Mouse (Mus musculus) cerebellum, adult 2 months (tissue): ENCODE results near the gene Myt1. TPM values are rescaled to one million over a fixed set of nuclear protein-coding genes. Genes with fewer than 3 reads are reported as not detected.
A peak's percentile ranks its signal among the peaks of the same experiment; 100 is the strongest.

Experiments used
- DNase-seq, 2 experiments: peaks; one replicate each; pipeline ENCODE4 v3.0.0; 2021
- H3K27ac ChIP-seq: fragments of 200-500 bp; 2 replicates; pipeline ENCODE4 v1.5.1; 2012; ENCODE audit warnings: low read length, control low read depth, inconsistent platforms; ENCODE audit not compliant: insufficient read depth
- H3K27me3 ChIP-seq: fragments of 200-500 bp; 2 replicates; pipeline ENCODE4 v1.6.1; 2012; ENCODE audit warnings: inconsistent platforms, mild to moderate bottlenecking, low read length, moderate library complexity; ENCODE audit not compliant: control insufficient read depth, insufficient read depth
- H3K4me1 ChIP-seq: fragments of 200-500 bp; 2 replicates; pipeline ENCODE4 v1.6.1; 2011; ENCODE audit warnings: low read length; ENCODE audit not compliant: control insufficient read depth, insufficient read depth
- H3K4me3 ChIP-seq: fragments of 200-500 bp; replicated peaks from 2 replicates; pipeline ENCODE3; 2011; ENCODE audit warnings: mild to moderate bottlenecking, low read depth, low read length, control low read depth; ENCODE audit not compliant: insufficient read depth
- CTCF ChIP-seq: fragments of 200-500 bp; IDR thresholded peaks from 2 replicates; pipeline ENCODE4 v1.5.1; 2011; ENCODE audit warnings: low read depth, mild to moderate bottlenecking, control low read depth, low read length, moderate library complexity, borderline replicate concordance; ENCODE audit not compliant: insufficient read depth
- POLR2A ChIP-seq: fragments of 200-500 bp; IDR thresholded peaks from 2 replicates; pipeline ENCODE4 v1.6.1; 2011; ENCODE audit warnings: low read length, control low read depth, borderline replicate concordance; ENCODE audit not compliant: insufficient read depth
- WGBS: fragments of 180-500 bp; shearing (Covaris S2); methylation state at CpG from one replicate; pipeline ENCODE4 v1.1.7; 2018; 5-methylcytosine and 5-hydroxymethylcytosine counted together
- polyA plus RNA-seq: library from polyadenylated mRNA; depleted of rRNA; stranded (reverse); fragments of >200 nt; gene quantifications from 2 replicates; pipeline ENCODE4 v1.2.3, GENCODE M21; 2012; rRNA removed

Myt1 gene
- polyA plus RNA-seq: 44.2 and 47.5 TPM in 2 replicates

- Histone ChIP-seq H3K27ac (no peak within 1 kb of the TSS), H3K27me3 (no peaks in the 10 kb centered on the region), H3K4me1 (peaks cover 22% of the 10 kb centered on the region; the same call in 1 of the 2 replicates), H3K4me3 (no peak within 1 kb of the TSS)
- no peak for DNase-seq
- WGBS: 49% methylated on average over 8 of the region's 8 CpGs
- TF ChIP-seq POLR2A (no peak), CTCF (no peak)
Observed at GRCm38 (mm10) chr2:181763006-181763830, at the start of gene Myt1. Myt1 (plus strand) TSS chr2:181763332.

DNA sequence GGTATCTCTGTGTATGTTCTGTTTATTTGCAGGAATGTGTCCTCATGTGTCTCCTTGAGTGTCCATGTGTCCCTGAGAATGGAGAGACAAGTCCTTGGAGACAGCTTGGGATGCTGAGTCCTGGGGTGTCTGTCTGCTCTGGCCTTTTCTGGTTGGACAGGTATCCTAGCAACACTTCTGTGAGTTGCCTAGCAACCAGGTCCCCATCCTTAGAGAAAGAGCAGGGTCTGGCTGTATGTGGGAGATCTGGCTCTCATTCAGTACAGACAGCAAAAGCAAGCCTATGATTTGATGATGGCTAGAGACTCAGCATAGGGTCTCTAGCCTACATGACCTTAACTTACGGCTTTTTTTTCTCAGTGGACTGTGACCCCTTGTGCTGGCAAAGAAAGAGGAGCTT is 49.4 kb upstream of the Myt1 start:
- no peak overlapping the region for H3K4me3 ChIP-seq
- no peaks in the 10 kb centered on the region for H3K27me3 ChIP-seq
- WGBS: 61% methylated on average over 1 of the region's 1 CpGs
- peak in 1 of 2 experiments; percentile 62 for DNase-seq
- peaks cover 27% of the 10 kb centered on the region for H3K4me1 ChIP-seq
- no peak overlapping the region for H3K27ac ChIP-seq
- TF ChIP-seq POLR2A (no peak), CTCF (no peak)

- no peak within 1 kb of the TSS for H3K27ac ChIP-seq
- peak within 1 kb of the TSS; percentile 57 for H3K4me3 ChIP-seq
- no peaks in the 10 kb centered on the region for H3K27me3 ChIP-seq
- TF ChIP-seq POLR2A: no peak
- TF ChIP-seq CTCF: no peak
- peaks cover 39% of the 10 kb centered on the region for H3K4me1 ChIP-seq
- WGBS: 19% methylated on average over 7 of the region's 7 CpGs
- DNase-seq: no peak
Observed at GRCm38 (mm10) chr2:181714903-181715326, 48.2 kb upstream of the Myt1 start, which contains the start of gene Oprl1. Oprl1 (plus strand) TSS chr2:181715016.

- Histone ChIP-seq H3K4me1 (peaks cover 43% of the 10 kb centered on the region), H3K27ac (no peak overlapping the region), H3K4me3 (peak overlapping the region; percentile 17), H3K27me3 (no peaks in the 10 kb centered on the region)
- no peak for DNase-seq
- TF ChIP-seq CTCF (no peak), POLR2A (no peak)
- WGBS: 56% methylated on average over 3 of the region's 3 CpGs
Observed at GRCm38 (mm10) chr2:181715382-181715781, 47.8 kb upstream of the Myt1 start.

DNA sequence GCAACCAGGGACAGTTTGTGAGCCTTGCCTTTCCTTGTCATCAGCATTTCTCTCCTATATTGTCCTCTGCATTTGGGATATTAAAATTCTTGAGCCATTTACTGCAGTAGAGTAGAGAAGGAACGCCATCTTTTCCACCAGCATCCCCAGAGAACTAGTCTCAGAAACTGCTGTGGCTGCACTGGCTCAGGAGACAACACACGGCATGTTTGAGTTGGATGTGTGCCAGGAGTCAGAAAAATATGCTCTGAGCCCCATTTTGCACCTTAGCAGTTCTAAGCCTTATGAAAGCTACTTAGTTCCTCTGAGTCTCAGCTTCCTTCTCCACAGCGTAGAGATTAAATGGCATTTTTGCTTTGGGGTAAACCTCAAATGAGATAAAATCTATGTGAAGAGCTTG is 46.1 kb upstream of the Myt1 start:
- no peak overlapping the region for H3K27ac ChIP-seq
- peaks cover 46% of the 10 kb centered on the region for H3K4me1 ChIP-seq
- H3K4me3 ChIP-seq: no peak overlapping the region
- no peaks in the 10 kb centered on the region for H3K27me3 ChIP-seq
- no peak for TF ChIP-seq CTCF
- peak in 1 of 2 experiments; percentile 38 for DNase-seq
- 39% methylated on average over 3 of the region's 3 CpGs for WGBS

DNA sequence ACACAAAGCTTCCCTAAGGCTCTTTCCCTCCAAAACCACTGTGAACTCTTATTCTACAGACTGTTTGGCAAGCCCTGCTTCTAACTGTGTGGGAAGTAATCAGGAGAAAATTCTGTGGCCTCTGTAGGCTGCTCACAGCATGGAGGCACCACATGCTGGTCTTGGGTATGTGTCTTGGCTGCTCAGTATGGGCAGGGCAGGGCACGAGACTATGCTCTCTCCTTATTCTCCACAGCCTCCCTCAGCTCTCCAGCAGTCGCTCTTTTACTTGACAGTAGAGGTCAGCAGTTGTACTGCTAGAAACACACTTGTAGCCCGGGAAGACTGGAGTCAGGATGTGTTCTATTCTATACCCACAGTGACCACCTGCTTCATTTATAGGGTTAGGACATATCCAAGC is 43.1 kb upstream of the Myt1 start:
- H3K4me3 ChIP-seq: no peak overlapping the region
- peak; percentile 54 to 65 for DNase-seq
- no peaks in the 10 kb centered on the region for H3K27me3 ChIP-seq
- TF ChIP-seq POLR2A (no peak), CTCF (peak; percentile 40; the same call in 1 of the 2 replicates)
- 5% methylated on average over 3 of the region's 3 CpGs for WGBS
- peak overlapping the region; percentile 55 for H3K27ac ChIP-seq
- H3K4me1 ChIP-seq: peaks cover 35% of the 10 kb centered on the region

DNA sequence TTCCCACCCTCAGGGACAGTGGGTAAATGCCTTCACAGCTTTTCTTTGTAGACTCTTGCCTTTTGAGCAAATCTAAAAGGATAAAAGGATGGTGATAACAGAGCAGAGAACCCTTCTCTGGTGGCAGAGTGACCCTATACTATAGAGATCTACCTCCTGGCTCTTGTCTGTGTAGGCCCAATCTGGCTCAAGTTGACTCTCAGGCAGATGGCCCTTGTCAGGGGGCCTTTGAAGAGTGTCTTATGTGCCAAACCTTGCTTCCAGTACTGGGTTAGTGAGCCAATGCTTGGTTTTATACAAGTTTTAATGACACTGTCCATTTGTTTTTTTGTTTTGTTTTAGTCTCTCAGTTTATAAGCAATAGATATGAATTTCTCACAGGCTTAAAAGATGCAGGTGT is 41.9 kb upstream of the Myt1 start:
- TF ChIP-seq CTCF: no peak
- TF ChIP-seq POLR2A: no peak
- Histone ChIP-seq H3K4me1 (peaks cover 29% of the 10 kb centered on the region), H3K27me3 (no peaks in the 10 kb centered on the region), H3K27ac (peak overlapping the region; percentile 55; the same call in 1 of the 2 replicates), H3K4me3 (no peak overlapping the region)
- peak; percentile 66 to 84 for DNase-seq

GRCm38 (mm10) chr2:181722213-181722612 is 40.9 kb upstream of the Myt1 start:
- TF ChIP-seq POLR2A (no peak), CTCF (peak; percentile 72)
- no peak for DNase-seq
- 43% methylated on average over 3 of the region's 3 CpGs for WGBS
- no peak overlapping the region for H3K4me3 ChIP-seq
- no peak overlapping the region for H3K27ac ChIP-seq
- H3K27me3 ChIP-seq: no peaks in the 10 kb centered on the region
- H3K4me1 ChIP-seq: peaks cover 29% of the 10 kb centered on the region
